Mouse (Mus musculus) adrenal gland, adult 8-10 months (tissue): Measurements from ENCODE around the gene Coro1b. TPM values are rescaled to one million over a fixed set of nuclear protein-coding genes. Genes with fewer than 3 reads are reported as not detected.
"Not testable (repeated sequence)": the region's sequence is repeated elsewhere in the genome, so short reads cannot be mapped to it uniquely, and the experiment has no call there.

Experiments used
- DNase-seq: peaks from one replicate; pipeline ENCODE4 v3.0.0; 2022
- total RNA-seq, 4 experiments: library from RNA; stranded (reverse); gene quantifications; 2 replicates each; pipeline ENCODE4 v1.2.4; 2022

Coro1b gene
- total RNA-seq, 4 experiments from 2014 or later: 174 to 210 (median 184) TPM

- DNase-seq: no peak
These were observed 27.9 kb upstream of the Coro1b start for GRCm38 (mm10) chr19:4120496-4120895.

- DNase-seq: peak; percentile 98
These were observed 27.2 kb upstream of the Coro1b start for GRCm38 (mm10) chr19:4121097-4121805.

GRCm38 (mm10) chr19:4121896-4122295 is 26.5 kb upstream of the Coro1b start:
- DNase-seq: not testable (repeated sequence)

- DNase-seq: no peak
These were observed 25.7 kb upstream of the Coro1b start for GRCm38 (mm10) chr19:4122411-4123370.

GRCm38 (mm10) chr19:4124432-4124831 is 24.0 kb upstream of the Coro1b start:
- no peak for DNase-seq

- DNase-seq: not testable (repeated sequence)
These were observed 23.2 kb upstream of the Coro1b start for GRCm38 (mm10) chr19:4125268-4125667.

- peak; percentile 98 for DNase-seq
These were observed 22.4 kb upstream of the Coro1b start, which contains the start of gene Aip for GRCm38 (mm10) chr19:4125741-4126696. Aip (minus strand) TSS chr19:4125858.

GRCm38 (mm10) chr19:4126759-4127495 is 21.5 kb upstream of the Coro1b start:
- no peak for DNase-seq

GRCm38 (mm10) chr19:4129462-4129861 is 19.0 kb upstream of the Coro1b start:
- no peak for DNase-seq

GRCm38 (mm10) chr19:4130106-4130505 is 18.3 kb upstream of the Coro1b start:
- DNase-seq: no peak

GRCm38 (mm10) chr19:4131075-4131474 is 17.3 kb upstream of the Coro1b start:
- no peak for DNase-seq

GRCm38 (mm10) chr19:4131768-4132167 is 16.7 kb upstream of the Coro1b start:
- DNase-seq: no peak

- DNase-seq: no peak
These were observed 14.1 kb upstream of the Coro1b start for GRCm38 (mm10) chr19:4134354-4134753.

GRCm38 (mm10) chr19:4135229-4135962 is 13.0 kb upstream of the Coro1b start:
- DNase-seq: not testable (repeated sequence)

- not testable (repeated sequence) for DNase-seq
These were observed 12.5 kb upstream of the Coro1b start for GRCm38 (mm10) chr19:4135963-4136345.

- no peak for DNase-seq
These were observed 12.0 kb upstream of the Coro1b start for GRCm38 (mm10) chr19:4136463-4136862.

- no peak for DNase-seq
These were observed 10.5 kb upstream of the Coro1b start for GRCm38 (mm10) chr19:4137913-4138312.

GRCm38 (mm10) chr19:4139446-4139845 is 9.0 kb upstream of the Coro1b start, which contains the start of gene Gpr152:
Gpr152 (plus strand) TSS chr19:4139787.
- DNase-seq: no peak

GRCm38 (mm10) chr19:4140147-4140546 is 8.3 kb upstream of the Coro1b start:
- DNase-seq: no peak

GRCm38 (mm10) chr19:4142416-4143173 is 5.8 kb upstream of the Coro1b start:
- DNase-seq: no peak
